Mouse (Mus musculus) liver, postnatal 0 days (tissue): ENCODE measurements around the gene Ptcd2. TPM values are rescaled to one million over a fixed set of nuclear protein-coding genes. Genes with fewer than 3 reads are reported as not detected.
A peak's percentile ranks its signal among the peaks of the same experiment; 100 is the strongest.

Experiments used
- ATAC-seq: fragments of 200-750 bp; cut with Nextera tagmentation; 2 replicates; pipeline ENCODE4 v1.8.0; 2017; ENCODE audit warnings: mild to moderate bottlenecking, moderate library complexity
- DNase-seq: peaks from one replicate; pipeline ENCODE4 v3.0.0-alpha.2; 2016
- H3K27ac ChIP-seq: fragments of 300-500 bp; sonication (generic); 2 replicates; pipeline ENCODE4 v1.5.1; 2014; ENCODE audit warnings: antibody characterized with exemption, moderate library complexity, mild to moderate bottlenecking, low read depth
- H3K27me3 ChIP-seq: fragments of 300-500 bp; sonication (generic); 2 replicates; pipeline ENCODE4 v1.6.1; 2014; ENCODE audit warnings: low read length, control low read depth, mixed read lengths; ENCODE audit not compliant: insufficient read depth
- H3K36me3 ChIP-seq: fragments of 300-500 bp; sonication (generic); replicated peaks from 2 replicates; pipeline ENCODE4 v1.6.1; 2014; ENCODE audit warnings: mild to moderate bottlenecking, control low read depth, low read length, moderate library complexity, mixed read lengths; ENCODE audit not compliant: insufficient read depth
- H3K4me1 ChIP-seq: fragments of 300-500 bp; sonication (generic); 2 replicates; pipeline ENCODE4 v1.6.1; 2014; ENCODE audit warnings: antibody characterized with exemption, mild to moderate bottlenecking, control low read depth; ENCODE audit not compliant: insufficient read depth
- H3K4me2 ChIP-seq: fragments of 300-500 bp; sonication (generic); 2 replicates; pipeline ENCODE4 v1.6.1; 2014; ENCODE audit warnings: low read depth, mild to moderate bottlenecking, low read length, moderate library complexity, mixed read lengths
- H3K4me3 ChIP-seq: fragments of 300-500 bp; sonication (generic); 2 replicates; pipeline ENCODE4 v1.5.1; 2014; ENCODE audit warnings: low read depth, low read length
- H3K9ac ChIP-seq: fragments of 300-500 bp; sonication (generic); replicated peaks from 2 replicates; pipeline ENCODE4 v1.6.1; 2014; ENCODE audit warnings: mild to moderate bottlenecking, moderate library complexity
- H3K9me3 ChIP-seq: fragments of 300-500 bp; sonication (generic); 2 replicates; pipeline ENCODE4 v1.6.1; 2016; ENCODE audit warnings: mild to moderate bottlenecking, control low read depth, low read length, mixed read lengths
- CTCF ChIP-seq: sonication (generic); IDR thresholded peaks from 2 replicates; pipeline ENCODE4 v1.5.1; 2016; ENCODE audit warnings: antibody characterized with exemption, low read depth
- EP300 ChIP-seq: IDR thresholded peaks from 2 replicates; pipeline ENCODE4 v1.6.1; 2016; ENCODE audit warnings: antibody characterized with exemption, low read depth, mild to moderate bottlenecking
- WGBS: fragments of 180-500 bp; shearing (Covaris S2); extraction: QIAGEN DNeasy Blood & Tissue Kit; methylation state at CpG from one replicate; pipeline ENCODE4 v1.1.7; 2014; ENCODE audit not compliant: insufficient replicate concordance; 5-methylcytosine and 5-hydroxymethylcytosine counted together
- polyA plus RNA-seq: library from polyadenylated mRNA; unstranded; fragments of >200 nt; fragmentation: Nextera tagmentation; extraction: Ambion mirVana; gene quantifications from 2 replicates; pipeline ENCODE4 v1.2.1, GENCODE M21; 2015

Gene Ptcd2
- polyA plus RNA-seq, 1 experiment from 2014 or later, result 23.8 TPM

DNA sequence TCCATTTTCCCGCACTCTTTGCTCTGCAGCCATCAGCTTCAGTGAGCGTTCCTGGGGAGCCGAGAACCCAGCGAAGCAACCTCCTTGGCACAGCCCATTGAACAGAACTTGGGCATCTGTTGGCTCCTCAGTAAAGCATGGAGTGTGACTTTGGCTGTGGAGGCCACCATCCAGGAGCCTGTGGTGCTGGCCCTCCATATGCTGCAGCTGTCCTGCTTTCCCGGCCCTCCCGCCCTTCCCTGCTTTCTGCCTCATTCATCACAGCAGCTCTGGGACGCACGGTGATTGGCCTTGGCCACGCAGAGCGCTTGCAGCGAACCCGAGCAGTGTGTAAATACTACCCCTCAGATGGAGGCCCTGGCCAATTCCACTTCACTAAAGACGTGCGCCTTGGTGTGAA, 14.4 kb upstream of the Ptcd2 start:
- Histone ChIP-seq H3K27ac (no peak overlapping the region), H3K9me3 (no peaks in the 10 kb centered on the region), H3K27me3 (no peaks in the 10 kb centered on the region), H3K36me3 (peaks cover 12% of the 10 kb centered on the region; the same call in 1 of the 2 replicates), H3K9ac (no peak overlapping the region), H3K4me2 (no peak overlapping the region), H3K4me3 (no peak overlapping the region), H3K4me1 (peaks cover under 1% of the 10 kb centered on the region; the same call in 1 of the 2 replicates)
- no peak for DNase-seq
- WGBS, result 85% methylated on average over 14 of the region's 14 CpGs
- ATAC-seq, result no peak
- TF ChIP-seq CTCF (no peak), EP300 (no peak)

DNA sequence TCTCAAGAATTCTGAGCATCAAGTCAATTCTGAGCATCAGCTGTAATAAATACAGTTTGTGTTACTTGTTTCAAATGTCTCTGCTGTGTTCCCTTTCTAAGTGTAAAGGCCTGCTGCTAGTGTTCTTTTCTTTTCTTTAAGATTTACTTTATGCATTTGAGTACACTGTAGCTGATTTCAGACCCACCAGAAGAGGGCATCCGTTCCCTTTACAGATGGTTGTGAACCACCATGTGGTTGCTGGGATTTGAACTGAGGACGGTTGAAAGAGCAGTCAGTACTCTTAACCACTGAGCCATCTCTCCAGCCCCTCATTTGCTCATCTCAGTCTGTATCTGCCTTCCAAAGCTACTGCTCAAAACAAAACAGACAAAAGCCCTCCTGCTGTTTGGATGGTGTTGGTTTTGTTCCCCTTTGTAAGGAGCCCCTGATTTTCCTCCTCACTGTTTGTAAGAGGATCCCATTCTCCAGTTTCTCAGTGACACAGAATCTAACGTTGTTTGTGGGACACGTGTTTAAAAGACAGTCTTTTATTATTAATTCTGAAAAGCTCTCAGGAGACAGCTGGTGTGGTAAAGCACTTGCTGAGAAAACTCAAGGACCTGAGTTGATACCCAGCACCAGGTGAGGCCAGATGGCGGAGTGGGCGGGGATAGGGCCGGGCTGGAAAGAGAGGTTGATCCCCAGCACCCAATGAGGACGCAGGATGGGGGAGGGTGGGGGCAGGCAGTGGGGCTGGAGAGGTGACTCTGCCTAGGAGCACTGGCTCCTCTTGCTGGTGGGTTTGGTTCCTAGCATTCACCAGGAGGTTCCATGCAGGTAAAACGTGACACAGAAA, 12.1 kb upstream of the Ptcd2 start:
- peaks cover 5% of the 10 kb centered on the region for H3K4me1 ChIP-seq
- no peak overlapping the region for H3K9ac ChIP-seq
- no peaks in the 10 kb centered on the region for H3K9me3 ChIP-seq
- TF ChIP-seq EP300, result no peak
- TF ChIP-seq CTCF, result peak; percentile 21; the same call in 1 of the 2 replicates
- peak; percentile 21 for DNase-seq
- no peak overlapping the region for H3K27ac ChIP-seq
- no peaks in the 10 kb centered on the region for H3K27me3 ChIP-seq
- no peak overlapping the region for H3K4me2 ChIP-seq
- H3K4me3 ChIP-seq, result no peak overlapping the region
- WGBS, result 68% methylated on average over 9 of the region's 9 CpGs
- no peak for ATAC-seq
- peaks cover 3% of the 10 kb centered on the region; the same call in 1 of the 2 replicates for H3K36me3 ChIP-seq

DNA sequence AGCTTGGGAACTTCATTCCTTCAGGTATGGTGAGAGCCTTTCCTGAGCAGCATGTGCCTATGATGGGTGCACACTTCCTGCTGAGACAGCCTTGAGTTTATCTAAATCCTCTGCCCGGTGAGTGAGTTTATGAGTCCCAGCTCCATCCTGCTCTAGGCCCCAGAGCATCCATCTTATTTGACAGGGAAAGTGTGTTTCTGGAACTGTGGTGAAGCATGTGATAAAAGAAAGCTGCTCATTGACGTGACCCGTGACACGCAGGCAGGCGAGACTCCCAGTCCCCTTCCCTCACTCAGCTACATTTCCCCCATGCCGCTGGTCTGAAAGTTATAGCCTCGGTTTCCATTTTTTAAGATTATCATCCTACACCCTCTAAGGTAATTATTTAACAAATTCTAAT, 11.4 kb upstream of the Ptcd2 start:
- no peaks in the 10 kb centered on the region for H3K9me3 ChIP-seq
- no peak for ATAC-seq
- no peak overlapping the region for H3K27ac ChIP-seq
- DNase-seq, result no peak
- no peak for TF ChIP-seq EP300
- TF ChIP-seq CTCF, result no peak
- peaks cover 3% of the 10 kb centered on the region; the same call in 1 of the 2 replicates for H3K36me3 ChIP-seq
- 79% methylated on average over 7 of the region's 7 CpGs for WGBS
- H3K27me3 ChIP-seq, result no peaks in the 10 kb centered on the region
- H3K4me1 ChIP-seq, result peaks cover 5% of the 10 kb centered on the region
- H3K4me2 ChIP-seq, result no peak overlapping the region
- no peak overlapping the region for H3K9ac ChIP-seq
- no peak overlapping the region for H3K4me3 ChIP-seq

DNA sequence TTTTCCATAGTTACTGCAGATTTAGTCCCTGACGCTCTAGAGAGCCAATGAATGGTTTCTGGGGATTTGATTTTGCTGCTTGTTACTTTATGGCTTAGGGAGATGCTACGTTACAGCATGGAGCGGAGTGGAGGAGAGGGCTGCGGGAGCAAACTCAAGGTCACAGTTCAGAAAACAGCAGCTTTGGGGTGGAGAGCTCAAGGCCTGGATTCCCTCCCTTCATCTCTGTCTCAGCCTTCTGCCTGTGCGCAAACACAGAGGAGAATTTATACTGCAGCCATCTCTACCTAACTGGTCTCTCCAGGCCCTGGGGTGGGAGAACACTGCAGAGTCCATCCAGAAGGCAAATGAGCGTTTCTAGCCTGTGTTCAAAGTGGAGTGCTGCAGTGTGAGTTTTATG, 10.6 kb upstream of the Ptcd2 start:
- no peak for DNase-seq
- no peak overlapping the region for H3K27ac ChIP-seq
- H3K4me3 ChIP-seq, result no peak overlapping the region
- no peaks in the 10 kb centered on the region for H3K9me3 ChIP-seq
- no peaks in the 10 kb centered on the region for H3K27me3 ChIP-seq
- 77% methylated on average over 6 of the region's 6 CpGs for WGBS
- no peak for ATAC-seq
- H3K4me1 ChIP-seq, result peaks cover 5% of the 10 kb centered on the region
- H3K4me2 ChIP-seq, result no peak overlapping the region
- peaks cover 3% of the 10 kb centered on the region; the same call in 1 of the 2 replicates for H3K36me3 ChIP-seq
- H3K9ac ChIP-seq, result no peak overlapping the region
- TF ChIP-seq CTCF (no peak), EP300 (no peak)

DNA sequence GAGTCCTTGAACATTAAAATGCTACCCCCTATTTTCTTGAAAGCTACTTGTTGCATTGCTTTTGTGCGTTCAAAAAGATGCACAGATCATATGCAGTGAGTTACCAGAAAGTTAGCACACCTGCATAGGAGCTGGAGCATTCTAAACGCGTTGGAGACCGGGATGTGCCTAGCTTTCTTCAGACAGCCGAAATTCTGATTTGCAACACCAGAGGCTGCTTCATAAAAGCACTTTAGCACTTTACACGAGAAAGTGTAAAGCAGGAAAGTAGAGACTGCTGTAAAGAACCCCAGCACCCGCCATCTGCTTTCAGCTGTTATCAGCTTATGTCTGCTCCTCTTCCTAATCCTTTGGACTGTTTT, 9.0 kb upstream of the Ptcd2 start:
- H3K36me3 ChIP-seq, result peaks cover 6% of the 10 kb centered on the region; the same call in 1 of the 2 replicates
- no peak for TF ChIP-seq CTCF
- no peak for TF ChIP-seq EP300
- DNase-seq (no peak), ATAC-seq (peak; percentile 6)
- H3K4me3 ChIP-seq, result peak overlapping the region; percentile 40
- WGBS, result 13% methylated on average over 7 of the region's 7 CpGs
- peak overlapping the region; percentile 71 for H3K4me2 ChIP-seq
- H3K27me3 ChIP-seq, result no peaks in the 10 kb centered on the region
- peak overlapping the region; percentile 40; the same call in 1 of the 2 replicates for H3K9ac ChIP-seq
- no peaks in the 10 kb centered on the region for H3K9me3 ChIP-seq
- H3K4me1 ChIP-seq, result peaks cover 5% of the 10 kb centered on the region
- H3K27ac ChIP-seq, result peak overlapping the region; percentile 86

DNA sequence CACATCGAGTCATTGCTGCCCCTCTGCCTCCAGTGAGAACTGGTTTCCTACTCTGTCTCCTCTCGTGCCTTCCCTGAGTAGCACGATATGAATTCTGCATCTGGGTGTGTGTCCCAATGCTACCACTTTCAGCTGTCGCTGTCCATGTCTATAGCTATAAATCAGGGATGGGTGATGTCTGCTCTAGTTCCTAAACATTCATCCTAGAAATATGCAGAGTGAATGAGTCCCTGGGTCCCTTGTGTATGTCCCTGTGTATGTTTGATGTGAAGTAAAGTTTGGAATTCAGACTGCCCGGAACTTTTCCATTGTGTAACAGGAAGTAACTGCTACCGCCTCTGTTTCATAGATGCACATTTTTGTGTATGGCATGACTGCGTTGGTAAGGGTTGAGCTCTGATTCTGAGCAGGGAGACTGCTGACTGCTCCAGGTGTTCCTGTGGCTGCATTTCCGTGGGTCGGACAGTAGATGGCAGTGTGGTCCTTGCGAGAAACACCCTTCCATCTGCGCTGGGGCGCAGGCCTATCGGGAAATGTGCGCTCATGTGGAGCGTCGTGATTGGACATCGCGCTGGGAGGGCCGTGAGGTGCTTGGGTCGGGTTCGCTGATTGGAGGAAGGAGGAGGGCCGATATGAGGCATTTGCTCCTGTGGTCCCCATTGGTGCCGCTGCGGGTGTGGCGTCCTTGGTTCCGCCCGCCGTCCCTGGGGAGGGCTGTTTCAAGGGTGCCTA, 8.4 kb upstream of the Ptcd2 start:
- Histone ChIP-seq H3K27ac (0 out of 2 replicates have a peak overlapping the region, but pooled peaks have one; percentile 86), H3K36me3 (peaks cover 9% of the 10 kb centered on the region; the same call in 1 of the 2 replicates), H3K9me3 (no peaks in the 10 kb centered on the region), H3K4me3 (peak overlapping the region; percentile 40), H3K27me3 (no peaks in the 10 kb centered on the region), H3K9ac (no peak overlapping the region), H3K4me2 (peak overlapping the region; percentile 71), H3K4me1 (peaks cover 5% of the 10 kb centered on the region)
- WGBS, result 10% methylated on average over 28 of the region's 28 CpGs
- ATAC-seq (peak; percentile 100), DNase-seq (peak; percentile 93)
- TF ChIP-seq EP300, result 0 out of 2 replicates have a peak, but pooled peaks have one; percentile 48
- TF ChIP-seq CTCF, result peak; percentile 100
